Mouse (Mus musculus) CH12.LX (cell line): Measurements from ENCODE around the gene Gdi2.

ENCODE experiments used
- GABPA ChIP-seq: IDR thresholded peaks from 2 replicates; pipeline ENCODE4 v1.6.1; 2012; ENCODE audit warnings: low read depth, low read length, improper control_type of control experiment, inconsistent platforms; ENCODE audit not compliant: insufficient replicate concordance
- MAZ ChIP-seq: IDR thresholded peaks from 2 replicates; pipeline ENCODE4 v1.6.1; 2012; ENCODE audit warnings: low read depth, mild to moderate bottlenecking, inconsistent platforms, low read length, improper control_type of control experiment, moderate library complexity

DNA sequence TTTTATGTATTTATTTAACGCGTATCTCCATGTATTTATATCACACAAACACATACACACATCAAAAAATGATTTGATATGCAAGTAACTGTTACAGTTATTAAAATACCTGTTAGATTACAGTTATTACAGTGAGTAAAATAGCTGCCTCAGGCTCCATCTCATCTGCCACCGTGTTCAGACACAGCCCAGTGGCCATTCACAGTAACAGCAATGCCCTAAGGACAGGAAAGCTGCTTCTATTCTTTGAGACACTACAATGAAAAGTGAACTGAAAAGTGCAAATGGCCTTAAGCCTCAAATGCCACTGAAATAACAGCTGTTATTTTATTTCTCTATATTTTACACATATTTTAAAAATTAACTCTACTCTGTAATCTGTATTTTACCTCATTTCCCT, 52.9 kb downstream of the Gdi2 start:
- TF ChIP-seq MAZ (no peak), GABPA (no peak)
